Comparison of ENCODE assay signal across 8 mouse cellular contexts in the genomic region with DNA sequence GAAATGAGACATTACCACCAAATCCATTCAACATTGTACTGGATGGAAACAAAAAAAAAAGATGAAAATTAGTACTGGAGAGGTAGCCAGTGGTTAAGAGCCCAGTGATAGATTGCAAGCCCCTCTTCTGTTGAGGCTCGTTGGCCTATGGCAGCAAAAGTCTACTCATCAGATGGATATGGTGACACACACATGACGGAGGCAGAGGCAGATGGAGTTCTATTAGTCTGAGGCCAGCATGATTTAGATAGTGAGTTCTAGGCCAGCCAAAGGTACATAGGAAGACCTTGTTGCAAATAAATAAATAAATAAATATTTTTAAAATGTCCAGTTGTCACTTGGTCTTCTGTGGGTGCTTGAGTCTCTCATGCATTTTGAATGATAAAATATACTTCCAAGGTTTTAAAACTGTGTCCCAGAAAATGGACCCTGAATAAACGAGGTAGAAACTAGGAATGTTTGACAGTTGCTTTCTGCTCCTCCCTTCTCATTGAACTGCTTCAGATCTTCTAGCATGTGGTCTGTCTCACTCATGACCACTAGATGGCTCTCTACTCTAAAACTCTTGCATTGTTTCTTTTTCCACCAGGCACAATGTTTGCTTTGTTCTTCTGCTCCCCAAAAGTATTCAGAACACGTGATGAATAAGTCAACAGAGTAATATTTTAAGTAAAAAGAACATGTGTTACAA.
DNase-seq lines count a peak whose midpoint lies in the region; ATAC-seq and TF ChIP-seq lines count a peak whose summit lies in the region.

No protein-coding gene starts in this region.

- H3K27me3 ChIP-seq in forebrain, embryonic 16.5 days (replicated peaks; ENCODE audit: control insufficient read depth, insufficient read depth, low read length): no peaks in the 10 kb centered on the region
- no peaks in the 10 kb centered on the region for H3K27me3 ChIP-seq in splenic B cell, adult 2 months (ENCODE audit: control insufficient read depth, insufficient read depth, low read length, poor library complexity, severe bottlenecking)

- DNase-seq in gastrocnemius, adult 2 months: no peak
- DNase-seq in gastrocnemius, postnatal 36 days: no peak
- peak; percentile 14 for DNase-seq in thymus, postnatal 14 days
- no peak for DNase-seq in thymus, postnatal 4 days
- DNase-seq in left cerebral cortex, postnatal 25 days (ENCODE audit: low spot score in 2 of 2): peak; percentile 37 to 64
- DNase-seq in splenic B cell, adult 2 months (ENCODE audit: low read depth, low spot score): peak; percentile 16
- no peak for DNase-seq in thymus, adult 18-20 months

- H3K4me3 ChIP-seq in gastrocnemius, adult 2 months: no peak overlapping the region
- no peak overlapping the region for H3K4me3 ChIP-seq in forebrain, embryonic 16.5 days (replicated peaks; ENCODE audit: low read length)

- 49% methylated on average over 4 of the region's 4 CpGs for WGBS in forebrain, embryonic 16.5 days

- no peaks in the 10 kb centered on the region for H3K9me3 ChIP-seq in forebrain, embryonic 16.5 days (ENCODE audit: control insufficient read depth, low read length)

- H3K9ac ChIP-seq in forebrain, embryonic 16.5 days (replicated peaks; ENCODE audit: low read depth, low read length): no peak overlapping the region

- no peaks in the 10 kb centered on the region for H3K4me1 ChIP-seq in forebrain, embryonic 16.5 days (replicated peaks; ENCODE audit: control insufficient read depth, insufficient read depth, low read length)

- H3K27ac ChIP-seq in gastrocnemius, adult 2 months: no peak overlapping the region
- H3K27ac ChIP-seq in forebrain, embryonic 16.5 days (ENCODE audit: low read length): no peak overlapping the region

- H3K4me2 ChIP-seq in forebrain, embryonic 16.5 days (ENCODE audit: low read length): no peak overlapping the region

- ATAC-seq in forebrain, embryonic 16.5 days: peak; percentile 72

- intact Hi-C loops in gastrocnemius, adult 2 months (cut with DNase I): loop anchor here (2.0 kb wide), 1 partner anchor 782 kb away; no protein-coding TSS in a partner anchor
- intact Hi-C loops in gastrocnemius, postnatal 36 days (cut with DNase I): loop anchor here (5.0 kb wide), 1 partner anchor 781 kb away; no protein-coding TSS in a partner anchor
- intact Hi-C loops in left cerebral cortex, postnatal 25 days (cut with DNase I): loop anchor here (5.0 kb wide), 2 partner anchors 781 to 921 kb away; no protein-coding TSS in a partner anchor

- no peaks in the 10 kb centered on the region for H3K36me3 ChIP-seq in forebrain, embryonic 16.5 days (ENCODE audit: control insufficient read depth, insufficient read depth)
- no peaks in the 10 kb centered on the region for H3K36me3 ChIP-seq in splenic B cell, adult 2 months (ENCODE audit: control insufficient read depth, insufficient read depth, low read length, poor library complexity, severe bottlenecking)

- peak; percentile 76 for TF ChIP-seq CTCF in gastrocnemius, adult 2 months (IDR thresholded peaks at IDR 0.05)

Comparison
In these comparisons a context has a peak if more than half of its experiments do, and no peak if none do; other contexts are left out.
1. DNase-seq: peak in thymus, postnatal 14 days (single experiment), left cerebral cortex, postnatal 25 days (2 of 2) and splenic B cell, adult 2 months (single experiment); none in gastrocnemius, adult 2 months (single experiment), gastrocnemius, postnatal 36 days (0 of 2), thymus, postnatal 4 days (single experiment) and thymus, adult 18-20 months (0 of 2).